Mouse (Mus musculus): Measurements from ENCODE around the gene Bmt2. TPM values are rescaled to one million over a fixed set of nuclear protein-coding genes. Genes with fewer than 3 reads are reported as not detected.

Bmt2 gene
- polyA plus RNA-seq, 1 experiment: 0.77 TPM

GRCm38 (mm10) chr6:13654081-13654480 is 23.7 kb downstream of the Bmt2 start:
- Histone ChIP-seq H3K36me3 (ENCODE audit: control insufficient read depth, insufficient read depth, low read length) (0 out of 2 replicates have a peak, but pooled peaks cover 5% of the 10 kb centered on the region), H3K4me3 (ENCODE audit: low read depth, low read length) (no peak overlapping the region), H3K4me1 (ENCODE audit: control insufficient read depth, insufficient read depth, insufficient read length, low read length) (no peaks in the 10 kb centered on the region), H3K27ac (ENCODE audit: insufficient read depth, low read depth, low read length) (no peak overlapping the region), H3K27me3 (ENCODE audit: control insufficient read depth, insufficient read depth, low read length) (no peaks in the 10 kb centered on the region)
- TF ChIP-seq POLR2A (IDR thresholded peaks at IDR 0.05; ENCODE audit: low read depth, low read length): no peak
- TF ChIP-seq CTCF (IDR thresholded peaks at IDR 0.05; ENCODE audit: extremely low read depth, insufficient read length, insufficient replicate concordance, low read depth, low read length): no peak

- TF ChIP-seq CTCF (IDR thresholded peaks at IDR 0.05; ENCODE audit: extremely low read depth, insufficient read length, insufficient replicate concordance, low read depth, low read length) (no peak), POLR2A (IDR thresholded peaks at IDR 0.05; ENCODE audit: low read depth, low read length) (no peak)
- Histone ChIP-seq H3K36me3 (ENCODE audit: control insufficient read depth, insufficient read depth, low read length) (0 out of 2 replicates have a peak, but pooled peaks cover 5% of the 10 kb centered on the region), H3K4me3 (ENCODE audit: low read depth, low read length) (no peak overlapping the region), H3K27me3 (ENCODE audit: control insufficient read depth, insufficient read depth, low read length) (no peaks in the 10 kb centered on the region), H3K27ac (ENCODE audit: insufficient read depth, low read depth, low read length) (no peak overlapping the region), H3K4me1 (ENCODE audit: control insufficient read depth, insufficient read depth, insufficient read length, low read length) (no peaks in the 10 kb centered on the region)
- 93% methylated on average over 3 of the region's 3 CpGs for WGBS
These were observed 25.5 kb downstream of the Bmt2 start for GRCm38 (mm10) chr6:13652284-13652683.

GRCm38 (mm10) chr6:13650854-13651253 is 26.9 kb downstream of the Bmt2 start:
- 94% methylated on average over 3 of the region's 3 CpGs for WGBS
- Histone ChIP-seq H3K4me3 (ENCODE audit: low read depth, low read length) (no peak overlapping the region), H3K27me3 (ENCODE audit: control insufficient read depth, insufficient read depth, low read length) (no peaks in the 10 kb centered on the region), H3K27ac (ENCODE audit: insufficient read depth, low read depth, low read length) (no peak overlapping the region), H3K36me3 (ENCODE audit: control insufficient read depth, insufficient read depth, low read length) (0 out of 2 replicates have a peak, but pooled peaks cover 5% of the 10 kb centered on the region), H3K4me1 (ENCODE audit: control insufficient read depth, insufficient read depth, insufficient read length, low read length) (no peaks in the 10 kb centered on the region)
- TF ChIP-seq POLR2A (IDR thresholded peaks at IDR 0.05; ENCODE audit: low read depth, low read length): no peak

GRCm38 (mm10) chr6:13648305-13648704 is 29.5 kb downstream of the Bmt2 start:
- no peak overlapping the region for H3K4me3 ChIP-seq (ENCODE audit: low read depth, low read length)

GRCm38 (mm10) chr6:13636582-13636989 is 41.2 kb downstream of the Bmt2 start:
- WGBS: 69% methylated on average over 3 of the region's 3 CpGs
- H3K4me3 ChIP-seq (ENCODE audit: low read depth, low read length): no peak overlapping the region
- H3K36me3 ChIP-seq (ENCODE audit: control insufficient read depth, insufficient read depth, low read length): peaks cover 4% of the 10 kb centered on the region
- no peaks in the 10 kb centered on the region for H3K4me1 ChIP-seq (ENCODE audit: control insufficient read depth, insufficient read depth, insufficient read length, low read length)
- no peaks in the 10 kb centered on the region for H3K27me3 ChIP-seq (ENCODE audit: control insufficient read depth, insufficient read depth, low read length)
- TF ChIP-seq POLR2A (IDR thresholded peaks at IDR 0.05; ENCODE audit: low read depth, low read length): no peak
- no peak for TF ChIP-seq CTCF (IDR thresholded peaks at IDR 0.05; ENCODE audit: extremely low read depth, insufficient read length, insufficient replicate concordance, low read depth, low read length)
- H3K27ac ChIP-seq (ENCODE audit: insufficient read depth, low read depth, low read length): no peak overlapping the region

More at GRCm38 (mm10) chr6:13648305-13648704, 29.5 kb downstream of the Bmt2 start:
- H3K27ac ChIP-seq (ENCODE audit: insufficient read depth, low read depth, low read length): no peak overlapping the region
- H3K4me1 ChIP-seq (ENCODE audit: control insufficient read depth, insufficient read depth, insufficient read length, low read length): no peaks in the 10 kb centered on the region
- 0 out of 2 replicates have a peak, but pooled peaks cover 5% of the 10 kb centered on the region for H3K36me3 ChIP-seq (ENCODE audit: control insufficient read depth, insufficient read depth, low read length)
- TF ChIP-seq POLR2A (IDR thresholded peaks at IDR 0.05; ENCODE audit: low read depth, low read length) (no peak), CTCF (IDR thresholded peaks at IDR 0.05; ENCODE audit: extremely low read depth, insufficient read length, insufficient replicate concordance, low read depth, low read length) (no peak)
- H3K27me3 ChIP-seq (ENCODE audit: control insufficient read depth, insufficient read depth, low read length): no peaks in the 10 kb centered on the region

- Histone ChIP-seq H3K27ac (ENCODE audit: insufficient read depth, low read depth, low read length) (no peak overlapping the region), H3K36me3 (ENCODE audit: control insufficient read depth, insufficient read depth, low read length) (peaks cover 5% of the 10 kb centered on the region; the same call in 1 of the 2 replicates), H3K4me1 (ENCODE audit: control insufficient read depth, insufficient read depth, insufficient read length, low read length) (no peaks in the 10 kb centered on the region), H3K27me3 (ENCODE audit: control insufficient read depth, insufficient read depth, low read length) (no peaks in the 10 kb centered on the region), H3K4me3 (ENCODE audit: low read depth, low read length) (no peak overlapping the region)
- 90% methylated on average over 1 of the region's 1 CpGs for WGBS
- no peak for TF ChIP-seq POLR2A (IDR thresholded peaks at IDR 0.05; ENCODE audit: low read depth, low read length)
- no peak for TF ChIP-seq CTCF (IDR thresholded peaks at IDR 0.05; ENCODE audit: extremely low read depth, insufficient read length, insufficient replicate concordance, low read depth, low read length)
These were observed 45.2 kb downstream of the Bmt2 start for GRCm38 (mm10) chr6:13632571-13632970.

- Histone ChIP-seq H3K27ac (ENCODE audit: insufficient read depth, low read depth, low read length) (no peak overlapping the region), H3K27me3 (ENCODE audit: control insufficient read depth, insufficient read depth, low read length) (no peaks in the 10 kb centered on the region), H3K4me1 (ENCODE audit: control insufficient read depth, insufficient read depth, insufficient read length, low read length) (no peaks in the 10 kb centered on the region), H3K36me3 (ENCODE audit: control insufficient read depth, insufficient read depth, low read length) (peaks cover 7% of the 10 kb centered on the region; the same call in 1 of the 2 replicates), H3K4me3 (ENCODE audit: low read depth, low read length) (no peak overlapping the region)
- TF ChIP-seq POLR2A (IDR thresholded peaks at IDR 0.05; ENCODE audit: low read depth, low read length): no peak
- TF ChIP-seq CTCF (IDR thresholded peaks at IDR 0.05; ENCODE audit: extremely low read depth, insufficient read length, insufficient replicate concordance, low read depth, low read length): no peak
- 86% methylated on average over 2 of the region's 2 CpGs for WGBS
These were observed 47.2 kb downstream of the Bmt2 start for GRCm38 (mm10) chr6:13630607-13631006.

- Histone ChIP-seq H3K27ac (ENCODE audit: insufficient read depth, low read depth, low read length) (no peak overlapping the region), H3K4me1 (ENCODE audit: control insufficient read depth, insufficient read depth, insufficient read length, low read length) (no peaks in the 10 kb centered on the region), H3K36me3 (ENCODE audit: control insufficient read depth, insufficient read depth, low read length) (no peaks in the 10 kb centered on the region), H3K27me3 (ENCODE audit: control insufficient read depth, insufficient read depth, low read length) (no peaks in the 10 kb centered on the region), H3K4me3 (ENCODE audit: low read depth, low read length) (no peak overlapping the region)
- WGBS: 72% methylated on average over 2 of the region's 2 CpGs
- TF ChIP-seq POLR2A (IDR thresholded peaks at IDR 0.05; ENCODE audit: low read depth, low read length): no peak
- TF ChIP-seq CTCF (IDR thresholded peaks at IDR 0.05; ENCODE audit: extremely low read depth, insufficient read length, insufficient replicate concordance, low read depth, low read length): no peak
These were observed 58.1 kb downstream of the Bmt2 start for GRCm38 (mm10) chr6:13619618-13620017.
